Mouse (Mus musculus) gastrocnemius, adult 2 months (tissue): ENCODE results near the gene Klhl20. TPM values are rescaled to one million over a fixed set of nuclear protein-coding genes. Genes with fewer than 3 reads are reported as not detected.
A peak's percentile ranks its signal among the peaks of the same experiment; 100 is the strongest.
"Not testable (repeated sequence)": the region's sequence is repeated elsewhere in the genome, so short reads cannot be mapped to it uniquely, and the experiment has no call there.

Source experiments
- DNase-seq: peaks from one replicate; pipeline ENCODE4 v3.0.0; 2022
- H3K27ac ChIP-seq: fragments of 200-600 bp; 2 replicates; pipeline ENCODE4 v1.8.1; 2022; ENCODE audit warnings: mild to moderate bottlenecking
- H3K4me3 ChIP-seq: fragments of 200-600 bp; 2 replicates; pipeline ENCODE4 v1.8.1; 2022; ENCODE audit warnings: mild to moderate bottlenecking, moderate library complexity
- CTCF ChIP-seq: fragments of 200-600 bp; IDR thresholded peaks from 2 replicates; pipeline ENCODE4 v1.8.1; 2022; ENCODE audit warnings: antibody characterized with exemption, mild to moderate bottlenecking, moderate library complexity
- intact Hi-C: fragments of 180-260 bp; cut with DNase I; formaldehyde crosslinking; loops from one replicate; pipeline ENCODE4 v1.15.1; 2025
- long read RNA-seq, 2 experiments: library from polyadenylated mRNA; stranded (forward); transcript quantifications; one replicate each; pipeline ENCODE4 v2.0.0; 2021
- total RNA-seq, 2 experiments: library from RNA; stranded (reverse); gene quantifications; 2 replicates each; pipeline ENCODE4 v1.2.3; 2021

The Klhl20 gene
- 1 to 10 TPM; 7.2 to 8.2 TPM for total RNA-seq
- long read RNA-seq, experiment 1, full-length matches to known transcripts, result 5 of 7 reads
- long read RNA-seq, experiment 1, partial matches to known transcripts, result 0 of 7 reads
- long read RNA-seq, experiment 1, other reads (novel, unspliced or antisense), result 2 of 7 reads
- long read RNA-seq, experiment 2, full-length matches to known transcripts, result 6 of 8 reads
- long read RNA-seq, experiment 2, partial matches to known transcripts, result 0 of 8 reads
- long read RNA-seq, experiment 2, other reads (novel, unspliced or antisense), result 2 of 8 reads

DNA sequence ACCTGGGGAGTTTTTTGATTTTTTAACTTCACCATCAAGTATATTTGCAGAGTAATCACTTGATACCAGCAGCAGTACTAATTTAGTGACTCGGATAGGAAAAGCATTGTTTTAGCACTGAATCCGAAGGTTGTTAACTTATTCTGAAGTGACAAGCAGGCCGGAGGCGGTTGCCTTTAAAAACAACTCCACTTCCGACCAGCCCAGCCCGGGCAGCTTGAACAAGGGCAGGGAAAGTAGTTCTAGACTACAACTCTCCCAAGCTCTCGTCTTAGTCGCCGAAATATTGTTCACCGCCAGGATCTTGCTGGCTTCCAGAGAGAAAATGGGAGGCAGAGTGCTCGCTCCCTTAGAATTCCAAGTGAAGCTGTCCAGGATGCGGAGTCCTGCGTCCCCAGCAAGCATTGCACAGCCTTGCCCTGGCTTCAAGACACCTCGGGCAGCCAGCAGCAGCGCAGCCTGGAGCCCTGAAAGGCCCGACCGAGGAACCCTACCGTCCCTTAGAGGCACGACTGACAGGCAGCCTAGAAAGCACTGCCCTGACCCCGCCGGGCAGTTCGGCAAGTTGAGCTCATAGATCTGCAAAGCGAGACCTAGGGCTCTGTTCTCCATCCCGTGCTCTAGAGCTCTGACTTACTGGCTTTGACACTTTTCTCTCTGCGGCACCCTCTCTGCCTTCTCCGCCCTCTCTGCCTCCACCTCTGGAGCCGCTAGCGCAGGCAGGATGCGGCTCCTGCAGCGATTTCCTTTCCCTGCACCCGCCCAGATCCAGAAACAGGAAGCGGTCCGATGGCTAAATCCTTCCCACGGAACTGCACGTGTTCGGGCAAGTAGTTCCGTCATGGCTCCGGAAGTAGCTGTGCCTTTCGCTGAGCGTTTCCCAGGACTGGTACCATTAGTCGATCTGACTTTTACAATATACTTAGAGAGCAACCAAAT lies at the start of gene Klhl20:
TSS of gene Klhl20 (minus strand) at position 786 of the 939 bp plus-strand sequence.
- intact Hi-C loops, result loop anchor here (5.0 kb wide), 1 partner anchor 66 kb away; no protein-coding TSS in a partner anchor
- DNase-seq, result peak; percentile 94
- Histone ChIP-seq H3K27ac (peak within 1 kb of the TSS; percentile 85), H3K4me3 (peak within 1 kb of the TSS; percentile 98)
- TF ChIP-seq CTCF, result no peak; the same call in 1 of the 2 replicates

- Histone ChIP-seq H3K4me3 (no peak overlapping the region), H3K27ac (no peak overlapping the region)
- peak; percentile 64 for TF ChIP-seq CTCF
- peak; percentile 52 for DNase-seq
- intact Hi-C loops, result no loop called here
Measured at GRCm38 (mm10) chr1:161180674-161181073, 49.4 kb upstream of the Klhl20 start.

DNA sequence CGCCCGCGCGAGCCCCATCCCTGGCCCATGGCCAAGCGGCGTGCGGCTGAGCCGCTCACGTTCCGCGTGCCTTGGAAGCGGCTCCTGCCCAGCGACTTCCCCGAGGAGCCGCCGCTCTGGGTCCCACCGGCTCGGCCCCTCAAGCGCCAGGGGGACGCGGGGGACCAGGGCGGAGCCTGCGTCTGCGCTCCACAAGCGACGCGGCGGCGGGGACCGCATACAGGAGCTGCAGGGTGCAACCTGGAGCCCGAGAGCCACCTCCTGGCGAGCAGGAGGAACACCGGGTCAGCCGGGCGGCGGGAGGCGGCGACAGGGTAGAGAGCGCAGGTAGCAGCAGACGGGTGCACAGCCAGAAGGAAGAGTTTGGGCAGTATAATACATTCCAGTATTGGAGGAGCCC lies 39.3 kb upstream of the Klhl20 start:
- intact Hi-C loops, result no loop called here
- peak; percentile 66 for TF ChIP-seq CTCF
- peak overlapping the region; percentile 75 for H3K4me3 ChIP-seq
- no peak overlapping the region for H3K27ac ChIP-seq
- DNase-seq, result peak; percentile 73

DNA sequence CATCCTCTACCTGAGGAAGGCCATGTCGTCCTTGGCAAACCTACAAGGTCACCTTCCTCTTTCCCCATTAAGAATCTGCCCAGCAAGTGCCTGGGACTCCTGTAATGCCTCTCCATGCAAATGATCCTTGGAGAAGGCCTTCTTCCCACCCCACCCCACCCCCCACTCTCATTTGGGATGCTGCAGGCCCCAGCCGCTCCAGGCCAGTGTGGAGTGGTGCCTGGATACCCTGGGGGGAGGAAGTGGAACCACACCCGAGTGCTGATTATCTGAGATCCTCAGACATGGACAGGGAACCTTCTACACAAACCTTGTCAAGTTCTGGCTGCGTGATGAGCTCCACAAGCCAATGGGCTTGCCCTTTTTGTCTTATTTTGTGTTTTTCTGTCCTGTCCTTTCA lies 29.0 kb upstream of the Klhl20 start:
- H3K27ac ChIP-seq, result no peak overlapping the region
- no peak for DNase-seq
- TF ChIP-seq CTCF, result no peak
- intact Hi-C loops, result no loop called here
- H3K4me3 ChIP-seq, result no peak overlapping the region

- intact Hi-C loops, result no loop called here
- TF ChIP-seq CTCF, result no peak
- Histone ChIP-seq H3K4me3 (no peak within 1 kb of the TSS), H3K27ac (no peak within 1 kb of the TSS)
- DNase-seq, result no peak
Measured at GRCm38 (mm10) chr1:161159214-161159613, 27.9 kb upstream of the Klhl20 start, which contains the start of gene Tex50. Tex50 (minus strand) TSS chr1:161159314.

DNA sequence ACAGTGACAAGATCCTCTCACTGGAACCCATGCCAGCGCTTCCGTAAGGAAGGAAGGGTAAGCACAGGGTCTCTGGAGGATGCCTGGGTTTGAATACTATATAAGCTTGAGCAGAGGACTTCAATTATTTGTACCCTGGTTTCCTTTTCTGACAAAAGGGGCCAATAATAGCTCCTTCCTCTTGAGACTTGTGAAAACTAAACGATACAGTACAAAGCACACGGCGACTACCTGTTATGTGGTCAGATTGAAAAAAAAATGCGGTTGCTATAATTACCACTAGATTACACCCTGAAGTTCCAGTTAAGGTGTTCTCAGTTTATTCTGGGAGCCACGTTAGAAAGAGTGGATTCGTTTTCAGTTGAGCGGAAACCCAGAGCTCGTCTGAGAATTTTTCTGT lies 25.2 kb upstream of the Klhl20 start:
- no peak for TF ChIP-seq CTCF
- Histone ChIP-seq H3K4me3 (no peak overlapping the region), H3K27ac (no peak overlapping the region)
- no peak for DNase-seq
- intact Hi-C loops, result no loop called here

GRCm38 (mm10) chr1:161151098-161151497 lies 19.8 kb upstream of the Klhl20 start:
- intact Hi-C loops, result no loop called here

GRCm38 (mm10) chr1:161147888-161148287 lies 16.6 kb upstream of the Klhl20 start:
- TF ChIP-seq CTCF, result no peak
- DNase-seq, result no peak
- intact Hi-C loops, result no loop called here
- no peak overlapping the region for H3K27ac ChIP-seq
- no peak overlapping the region for H3K4me3 ChIP-seq

More at GRCm38 (mm10) chr1:161151098-161151497, 19.8 kb upstream of the Klhl20 start:
- Histone ChIP-seq H3K27ac (no peak overlapping the region), H3K4me3 (no peak overlapping the region)
- TF ChIP-seq CTCF, result no peak
- no peak for DNase-seq

- intact Hi-C loops, DNase-seq, H3K4me3 ChIP-seq, H3K27ac ChIP-seq: not testable (repeated sequence)
Measured at GRCm38 (mm10) chr1:161145611-161146010, 14.3 kb upstream of the Klhl20 start.

- intact Hi-C loops, result no loop called here
- TF ChIP-seq CTCF, result no peak
- no peak for DNase-seq
- H3K4me3 ChIP-seq, result no peak overlapping the region
- H3K27ac ChIP-seq, result no peak overlapping the region
Measured at GRCm38 (mm10) chr1:161143216-161143615, 11.9 kb upstream of the Klhl20 start.

GRCm38 (mm10) chr1:161142531-161143159 lies 11.3 kb upstream of the Klhl20 start, which contains the start of gene Ankrd45:
Ankrd45 (plus strand) TSS chr1:161142691.
- DNase-seq, result no peak
- intact Hi-C loops, result no loop called here
- Histone ChIP-seq H3K27ac (no peak within 1 kb of the TSS), H3K4me3 (no peak within 1 kb of the TSS)
- no peak for TF ChIP-seq CTCF

DNA sequence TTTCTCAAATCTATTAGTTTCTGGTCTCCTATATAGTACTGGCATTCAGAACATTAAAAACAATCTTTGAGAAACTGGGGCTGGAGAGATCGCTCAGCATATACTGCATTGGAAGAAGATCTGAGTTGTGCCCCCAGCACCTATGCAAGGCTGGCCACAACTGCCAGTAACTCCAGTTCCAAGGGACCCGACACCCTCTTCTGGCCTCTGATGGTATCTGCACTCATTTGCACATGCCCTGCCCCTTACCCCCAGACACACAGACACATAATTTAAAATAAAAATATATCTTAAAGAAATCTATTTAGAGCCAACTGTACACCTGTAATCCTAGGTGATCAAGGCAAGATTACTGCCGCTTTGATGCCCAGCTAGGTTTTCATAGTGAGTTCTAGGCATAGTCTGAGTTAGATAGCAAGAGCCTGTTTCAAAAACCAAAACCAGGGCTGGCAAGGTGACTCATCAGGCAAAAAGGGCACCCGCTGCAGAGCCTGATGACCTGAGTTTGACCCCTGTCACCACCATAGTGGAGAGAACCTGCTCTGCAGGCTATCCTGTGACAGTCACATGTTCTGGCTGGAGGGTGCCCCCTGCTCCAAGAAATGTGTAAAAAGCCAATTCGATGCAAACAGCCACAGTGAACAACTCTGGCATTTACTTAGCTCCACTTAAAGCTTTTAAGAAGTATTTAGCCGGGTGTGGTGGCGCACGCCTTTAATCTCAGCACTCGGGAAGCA lies 8.9 kb upstream of the Klhl20 start:
- Histone ChIP-seq H3K4me3 (no peak overlapping the region), H3K27ac (no peak overlapping the region)
- no peak for TF ChIP-seq CTCF
- intact Hi-C loops, result no loop called here
- no peak for DNase-seq
